Comparison of ENCODE assay signal across 7 mouse cellular contexts in the genomic region with DNA sequence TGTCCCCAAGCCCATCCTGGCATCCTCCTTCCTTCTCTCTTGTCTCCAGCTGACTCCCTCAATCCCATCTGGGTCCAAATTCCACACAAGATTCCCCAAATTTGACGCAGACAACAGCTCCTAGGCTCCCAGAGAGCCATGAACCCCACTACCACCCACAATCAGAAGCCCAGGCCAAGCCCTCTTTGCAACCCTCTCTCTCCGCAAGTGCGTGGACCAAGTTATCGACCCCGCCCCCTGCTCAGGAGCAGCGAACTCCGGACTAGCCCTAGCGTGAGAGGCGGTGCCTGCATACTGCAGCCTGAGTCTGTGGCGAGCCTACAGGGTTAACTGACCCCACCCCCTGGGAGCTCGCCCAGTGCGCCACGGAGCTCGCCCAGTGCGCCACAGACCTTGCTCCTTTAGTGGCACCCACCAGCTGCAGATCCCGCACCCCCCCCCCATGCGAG. TPM values are rescaled to one million over a fixed set of nuclear protein-coding genes. Genes with fewer than 3 reads are reported as not detected.
DNase-seq lines count a peak whose midpoint lies in the region; ATAC-seq and TF ChIP-seq lines count a peak whose summit lies in the region.

No protein-coding gene starts in this region.

- H3K36me3 ChIP-seq in hindbrain, embryonic 14.5 days (replicated peaks; ENCODE audit: control insufficient read depth, insufficient read depth) = no peaks in the 10 kb centered on the region
- no peaks in the 10 kb centered on the region for H3K36me3 ChIP-seq in midbrain, embryonic 15.5 days (replicated peaks)

- H3K9me3 ChIP-seq in hindbrain, embryonic 14.5 days (ENCODE audit: control insufficient read depth, low read length) = no peaks in the 10 kb centered on the region
- no peaks in the 10 kb centered on the region for H3K9me3 ChIP-seq in midbrain, embryonic 15.5 days

- peak overlapping the region; percentile 71 for H3K9ac ChIP-seq in hindbrain, embryonic 14.5 days
- H3K9ac ChIP-seq in midbrain, embryonic 15.5 days = peak overlapping the region; percentile 36

- H3K27ac ChIP-seq in layer of hippocampus, adult 2 months = peak overlapping the region; percentile 98
- H3K27ac ChIP-seq in hindbrain, embryonic 14.5 days = no peak overlapping the region
- no peak overlapping the region for H3K27ac ChIP-seq in midbrain, embryonic 15.5 days

- TF ChIP-seq CTCF in layer of hippocampus, adult 2 months (conservative IDR thresholded peaks at IDR 0.05) = no peak

- WGBS in hindbrain, embryonic 14.5 days = 2% methylated on average over 17 of the region's 17 CpGs
- 3% methylated on average over 17 of the region's 17 CpGs for WGBS in midbrain, embryonic 15.5 days

- no peak for DNase-seq in layer of hippocampus, adult 2 months (ENCODE audit: low spot score in 2 of 2)
- DNase-seq in layer of hippocampus, postnatal 14 days (ENCODE audit: low spot score in 2 of 2) = no peak
- peak; percentile 73 for DNase-seq in embryo, embryonic 10 days (ENCODE audit: low spot score)
- no peak for DNase-seq in hindbrain, embryonic 14.5 days (ENCODE audit: low spot score)
- no peak for DNase-seq in urinary bladder, postnatal 14 days (ENCODE audit: low spot score)
- no peak for DNase-seq in thymus, postnatal 4 days

- H3K4me1 ChIP-seq in hindbrain, embryonic 14.5 days (replicated peaks; ENCODE audit: control insufficient read depth, insufficient read depth, low read length) = peaks cover 14% of the 10 kb centered on the region
- peaks cover 26% of the 10 kb centered on the region for H3K4me1 ChIP-seq in midbrain, embryonic 15.5 days

- no peak for ATAC-seq in hindbrain, embryonic 14.5 days (ENCODE audit: low FRiP score)
- no peak for ATAC-seq in midbrain, embryonic 15.5 days (replicated peaks)

- H3K4me3 ChIP-seq in layer of hippocampus, adult 2 months = peak overlapping the region; percentile 77
- peak overlapping the region; percentile 55 for H3K4me3 ChIP-seq in hindbrain, embryonic 14.5 days (replicated peaks; ENCODE audit: low read length)
- peak overlapping the region; percentile 64 for H3K4me3 ChIP-seq in midbrain, embryonic 15.5 days

- peak overlapping the region; percentile 94 for H3K4me2 ChIP-seq in hindbrain, embryonic 14.5 days (replicated peaks)
- H3K4me2 ChIP-seq in midbrain, embryonic 15.5 days = peak overlapping the region; percentile 97

- peaks cover 56% of the 10 kb centered on the region for H3K27me3 ChIP-seq in hindbrain, embryonic 14.5 days (ENCODE audit: control insufficient read depth, insufficient read depth, low read length)
- peaks cover 31% of the 10 kb centered on the region for H3K27me3 ChIP-seq in midbrain, embryonic 15.5 days (replicated peaks)

RNA-seq across cellular contexts. Expression of gene Grin2a, which starts 2.6 kb away (rescaled TPM):
- 100 to 1,000 TPM; 384 to 411 TPM for total RNA-seq in layer of hippocampus, adult 2 months (2021)
- total RNA-seq in layer of hippocampus, postnatal 14 days (2021) = 100 to 1,000 TPM; 273 to 305 TPM
- polyA plus RNA-seq in hindbrain, embryonic 14.5 days (2014; fragmentation: Nextera tagmentation; extraction: Ambion mirVana) = 6.2 and 6.9 TPM in 2 replicates
- polyA plus RNA-seq in midbrain, embryonic 15.5 days (2015; fragmentation: Nextera tagmentation; extraction: Ambion mirVana) = 8.0 and 8.7 TPM in 2 replicates
